Mouse (Mus musculus) inflammation-experienced regulatory T-cells, adult 16 weeks (primary cell): Measurements from ENCODE around the gene Gabra2. TPM values are rescaled to one million over a fixed set of nuclear protein-coding genes. Genes with fewer than 3 reads are reported as not detected.

Experiments used
- polyA plus RNA-seq: library from polyadenylated mRNA; unstranded; fragments of 100-300 nt; shearing (Covaris generic); gene quantifications from one replicate; pipeline ENCODE4 v1.2.1, GENCODE M21; 2017

Gene Gabra2
- polyA plus RNA-seq, result not detected

DNA sequence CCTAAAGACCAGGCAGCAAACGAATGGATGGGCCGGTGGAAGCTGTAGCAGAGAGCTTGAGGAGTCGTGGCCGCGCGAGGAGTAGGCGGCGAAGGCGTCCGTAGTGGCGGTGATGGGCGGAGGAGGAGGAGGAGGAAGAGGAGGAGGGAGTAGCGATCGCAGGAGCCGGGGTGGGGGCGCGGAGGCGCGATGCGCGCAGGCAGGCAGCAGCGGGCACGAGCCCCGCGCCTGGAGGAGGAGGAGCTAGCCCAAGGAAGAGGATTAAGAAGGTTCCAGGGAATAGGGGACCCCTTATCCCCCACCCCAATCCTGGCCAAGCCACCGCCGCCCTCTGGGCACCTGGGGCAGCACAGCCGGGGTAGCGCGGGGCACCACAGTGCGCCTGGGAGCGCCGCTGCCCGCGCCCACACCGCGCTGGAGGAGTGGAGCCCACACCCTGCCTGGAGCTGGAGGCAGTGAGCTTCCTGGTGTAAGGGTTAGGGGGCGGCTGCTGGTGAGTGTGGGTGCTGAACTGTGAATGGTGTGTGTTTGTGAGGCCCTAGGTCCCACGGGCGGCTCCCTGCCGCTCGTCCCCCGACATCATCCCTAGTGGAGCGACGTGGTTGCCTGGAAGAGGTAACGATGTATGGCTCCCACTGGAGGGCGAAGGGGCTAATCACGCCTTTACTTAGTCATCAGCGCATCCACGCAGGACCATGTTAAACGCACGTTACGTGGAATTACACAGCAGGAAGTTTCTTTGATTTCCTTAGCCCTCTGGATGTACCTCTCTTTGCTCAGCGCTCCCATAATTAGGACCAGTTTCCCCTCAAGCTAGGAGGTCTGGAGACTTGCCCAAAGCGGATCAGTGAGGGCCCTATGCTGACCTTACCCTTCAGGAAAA is at the start of gene Gabra2:
Gabra2 (minus strand) TSS at position 125 of the 883 bp plus-strand sequence.

